Mouse (Mus musculus) cerebellum, adult 9-10 months (tissue): ENCODE measurements at regions not wholly inside any gene's neighbourhood (a gene's known extent, or its start where the extent isn't known, plus 50 kb on each side); places are given as distances from the start of the nearest gene placed in this dataset.

Experiments
- DNase-seq: peaks from one replicate; pipeline ENCODE4 v3.0.0; 2022

DNA sequence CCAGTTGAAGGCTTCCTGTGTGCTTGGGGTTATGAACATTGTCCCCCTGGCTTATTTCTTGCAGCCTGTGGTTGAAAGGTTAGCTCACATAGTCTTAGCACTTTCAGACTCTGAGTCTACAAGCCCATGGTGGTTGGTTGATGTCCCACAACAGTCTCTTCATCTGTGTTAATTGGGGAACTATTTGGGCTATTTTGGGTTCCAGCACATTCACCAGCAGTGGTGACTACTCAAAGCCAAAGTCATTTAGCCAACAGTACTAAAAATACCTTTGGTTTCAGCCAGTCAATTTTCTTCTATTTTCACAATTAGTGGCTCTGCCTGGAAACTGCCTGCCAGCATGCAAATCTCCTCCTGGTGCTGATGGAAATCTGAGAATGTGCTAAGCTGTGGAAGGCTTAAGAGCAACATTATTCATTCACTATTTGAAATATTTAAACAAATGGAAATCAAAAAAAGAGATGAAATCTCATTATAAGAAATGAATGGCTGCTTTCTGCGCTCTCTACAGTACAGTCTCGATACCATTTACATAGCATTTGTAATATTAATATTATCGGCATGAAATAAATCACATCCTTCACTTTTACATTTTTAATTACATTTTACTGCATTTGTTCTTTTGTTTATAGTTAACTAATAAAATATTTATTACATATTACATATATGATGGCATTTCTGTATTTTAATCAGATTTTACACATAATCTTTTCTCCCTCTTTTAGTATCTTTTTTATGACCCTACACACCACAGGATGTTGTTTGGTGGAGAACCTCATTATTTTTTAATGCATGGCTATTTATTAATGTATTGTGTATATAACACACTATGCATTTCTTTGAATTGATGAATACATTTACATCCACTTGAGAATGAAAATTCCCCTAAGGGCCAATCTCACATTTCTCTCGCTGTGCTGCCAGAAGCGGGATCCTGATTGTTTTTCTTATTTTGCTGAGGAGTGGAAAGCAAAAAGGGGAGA lies 1023.5 kb downstream of the Car8 start:
- DNase-seq, result no peak

DNA sequence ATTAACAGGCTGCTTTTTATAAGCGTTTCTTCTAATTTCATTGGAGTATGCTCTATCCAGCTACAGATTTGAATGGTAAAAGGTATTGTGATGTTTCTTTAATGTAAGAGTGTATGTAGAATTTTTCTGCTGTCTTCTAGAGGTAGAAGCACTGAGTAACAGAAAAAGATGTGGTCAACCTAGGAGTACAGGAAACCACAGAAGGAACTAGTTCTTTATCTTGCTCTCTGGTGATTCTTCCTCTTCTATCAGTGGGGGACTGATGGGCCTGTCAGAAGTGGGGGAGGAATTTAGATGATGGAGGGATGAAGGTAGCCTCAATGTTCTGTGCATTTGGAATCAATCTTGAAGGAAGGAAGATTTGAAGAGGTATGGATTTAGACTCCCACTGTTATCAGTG lies 1031.9 kb downstream of the Car8 start:
- DNase-seq, result no peak

DNA sequence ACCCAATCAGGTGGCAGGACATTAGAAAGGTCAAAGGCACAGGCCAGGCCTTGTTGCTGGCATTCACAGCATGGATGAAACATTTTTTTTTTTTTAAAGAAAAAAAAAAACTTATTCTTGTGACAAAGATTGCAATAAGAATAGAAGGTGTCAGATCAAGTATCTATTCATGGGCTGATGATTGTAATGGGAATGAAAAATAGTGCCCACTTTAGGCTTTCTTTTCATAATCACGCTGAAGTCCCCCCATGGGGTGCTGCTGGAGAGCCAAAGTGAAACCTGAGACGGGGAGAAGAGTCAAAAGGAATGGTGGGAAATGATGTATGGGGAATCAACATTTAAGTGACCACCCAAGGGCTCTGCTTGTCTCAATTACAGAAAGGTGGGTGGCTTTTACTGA lies 1037.0 kb downstream of the Car8 start:
- no peak for DNase-seq

DNA sequence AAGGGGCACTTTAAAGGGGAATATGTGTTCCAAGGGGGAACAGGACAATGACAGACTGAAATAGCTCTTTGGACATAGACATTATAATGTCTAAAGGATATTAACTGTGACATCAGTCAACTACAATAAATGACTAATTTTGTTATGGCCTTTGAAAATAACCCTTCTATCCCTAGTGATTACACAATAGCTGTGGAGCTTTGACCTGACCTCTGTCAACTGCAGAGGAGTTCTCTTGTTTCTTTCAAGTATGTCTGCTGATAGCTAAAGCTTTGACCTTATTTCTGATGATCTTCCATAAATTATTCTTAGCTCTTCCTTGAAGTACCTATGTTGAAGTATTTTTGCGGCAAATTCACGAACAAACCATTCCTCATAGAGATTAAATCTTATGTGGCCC lies 1038.9 kb downstream of the Car8 start:
- DNase-seq, result no peak

DNA sequence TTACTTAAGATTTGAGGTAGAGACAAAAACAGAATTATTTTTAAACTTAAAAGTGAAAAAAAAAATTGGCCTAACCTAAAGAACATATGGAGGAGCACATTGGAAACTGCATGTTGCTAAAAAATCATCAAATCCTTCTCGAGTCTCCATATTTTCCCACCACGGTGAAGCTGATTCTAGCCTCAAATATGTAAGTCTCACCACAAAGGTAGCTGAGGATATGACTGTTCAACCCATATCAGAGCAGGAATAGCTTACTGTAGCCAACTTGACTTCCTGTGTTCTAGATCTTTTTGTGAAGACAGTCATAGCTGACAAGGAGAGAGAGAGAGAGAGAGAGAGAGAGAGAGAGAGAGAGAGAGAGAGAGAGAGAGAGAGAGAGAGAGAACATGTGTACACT lies 1039.8 kb downstream of the Car8 start:
- DNase-seq, result no peak

DNA sequence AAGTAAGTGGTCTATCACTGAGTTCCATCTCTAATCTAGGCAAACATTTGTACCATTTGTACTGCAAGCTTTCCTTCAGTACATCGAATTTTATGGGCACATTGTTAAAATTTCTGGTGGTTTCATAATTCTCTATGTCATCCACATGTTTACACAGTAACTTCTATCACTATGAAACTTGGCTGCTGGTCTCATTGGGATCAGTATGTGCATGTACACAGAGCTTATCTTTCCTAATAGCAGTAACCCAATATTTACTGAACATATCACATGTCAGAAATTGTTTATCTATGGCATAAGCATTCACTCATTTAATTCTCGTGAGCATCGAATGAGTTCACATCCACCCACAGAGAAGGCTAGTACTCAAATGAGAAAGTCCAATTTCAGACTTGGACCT lies 1042.3 kb downstream of the Car8 start:
- no peak for DNase-seq

DNA sequence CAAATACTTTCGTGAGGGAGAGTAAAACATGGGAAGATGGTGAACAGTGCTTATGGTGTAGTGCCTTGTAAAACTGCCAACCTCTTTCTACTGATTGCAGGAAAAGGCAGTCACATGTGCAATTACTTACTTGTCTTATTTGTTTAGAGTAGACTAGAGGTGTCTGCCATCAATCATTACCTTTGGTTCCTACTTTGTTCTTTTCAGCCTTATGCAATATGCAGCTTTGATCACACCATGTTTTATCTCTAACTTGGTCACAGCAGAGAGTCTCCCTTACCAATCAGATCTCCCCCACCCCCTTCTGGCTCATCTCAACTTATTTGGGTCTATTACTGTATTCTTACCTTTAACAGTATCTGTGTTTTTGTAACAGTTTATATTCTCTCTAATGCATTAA lies 1043.2 kb downstream of the Car8 start:
- DNase-seq, result no peak

DNA sequence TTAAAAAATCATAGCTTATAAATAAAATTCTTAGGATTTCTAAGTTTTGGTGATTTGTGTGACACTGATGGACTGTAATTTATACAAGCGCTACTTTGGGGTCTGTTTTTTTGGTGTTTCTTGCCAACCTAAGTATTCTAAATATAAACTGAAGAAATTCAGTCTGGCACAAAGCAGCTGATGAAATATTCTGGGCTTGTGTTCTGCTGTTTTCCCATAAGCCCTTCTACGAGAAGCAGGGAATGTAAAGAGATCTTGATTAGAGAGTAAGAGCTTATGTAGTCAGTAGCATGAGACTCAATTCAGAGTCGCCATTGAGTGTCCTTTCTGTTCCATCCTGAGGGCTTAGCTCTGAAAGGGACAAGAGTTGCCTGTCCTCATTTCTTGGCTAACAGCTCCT lies 1046.9 kb downstream of the Car8 start:
- no peak for DNase-seq

DNA sequence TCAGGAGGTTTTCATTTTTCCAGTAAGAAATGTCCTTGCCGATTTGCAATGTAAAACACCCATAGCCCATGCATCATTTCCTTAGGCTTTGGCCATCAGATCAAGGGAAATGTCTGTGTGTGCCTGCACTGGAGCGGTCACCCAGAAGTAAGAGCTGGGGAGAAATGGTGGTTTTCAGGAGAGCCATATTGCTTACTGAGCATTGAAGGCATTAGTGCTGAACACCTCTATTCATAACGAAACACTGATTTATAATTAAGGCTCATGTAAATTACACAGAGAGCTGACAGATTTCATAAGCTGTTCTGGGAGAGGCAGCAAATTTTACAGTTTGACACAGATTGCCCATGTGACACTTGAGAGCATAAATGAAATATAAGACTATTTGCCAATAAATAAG lies 1047.6 kb downstream of the Car8 start:
- no peak for DNase-seq

DNA sequence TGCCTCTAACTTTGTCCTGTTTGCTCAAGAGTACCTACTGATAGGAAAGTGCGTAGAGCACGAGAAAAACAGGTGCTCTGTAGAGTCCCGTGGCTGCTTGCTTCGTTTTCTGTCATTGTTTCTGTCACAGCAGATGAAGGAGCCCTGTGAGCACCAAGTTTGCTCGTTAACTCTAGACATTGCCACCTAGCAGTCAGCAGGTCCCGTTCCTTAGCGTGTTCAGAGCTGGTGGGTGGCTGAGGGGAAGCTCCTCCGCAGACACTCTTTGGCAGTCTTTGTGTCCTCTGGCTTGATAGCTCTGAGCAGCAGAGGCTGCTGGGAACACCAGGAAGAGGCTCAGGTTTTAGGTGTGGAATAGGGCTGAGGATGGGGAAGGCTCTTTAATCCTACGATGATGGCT lies 1063.8 kb downstream of the Car8 start:
- no peak for DNase-seq

DNA sequence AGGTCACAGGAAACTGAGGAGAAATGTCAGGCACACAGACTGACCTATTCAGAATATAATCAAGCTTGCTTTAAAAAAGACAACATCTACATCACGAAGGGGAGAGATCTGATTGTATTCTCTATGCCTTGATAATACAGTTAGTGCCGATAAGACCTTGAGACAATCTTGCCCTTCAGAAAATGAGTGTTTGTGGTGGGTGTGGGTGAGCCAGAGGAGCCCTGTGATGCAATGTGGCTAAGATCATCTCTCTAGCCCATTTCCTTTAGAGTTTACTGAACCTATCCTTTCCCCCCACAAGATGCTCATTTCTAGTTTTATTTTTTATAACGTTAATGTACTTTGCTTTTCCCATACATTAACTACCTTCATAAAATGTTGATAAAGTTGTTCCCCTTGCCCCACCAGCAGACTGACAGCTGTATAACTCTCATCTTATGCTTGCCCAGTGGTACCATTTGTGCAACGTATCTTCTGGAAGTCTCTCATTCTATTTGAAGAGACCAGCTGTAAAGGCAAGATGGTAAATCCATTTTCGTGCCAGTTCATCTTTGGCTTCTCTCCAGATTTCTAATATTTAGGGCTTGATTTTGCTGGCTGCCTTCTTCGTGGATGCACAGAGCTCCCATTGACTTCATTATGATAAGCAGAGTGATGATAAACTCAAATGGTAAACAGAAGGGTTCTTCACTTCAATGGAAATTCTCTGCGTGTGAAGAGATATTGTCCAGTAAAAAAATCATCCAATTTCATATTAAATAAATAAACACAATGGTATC lies 1066.1 kb downstream of the Car8 start:
- no peak for DNase-seq

DNA sequence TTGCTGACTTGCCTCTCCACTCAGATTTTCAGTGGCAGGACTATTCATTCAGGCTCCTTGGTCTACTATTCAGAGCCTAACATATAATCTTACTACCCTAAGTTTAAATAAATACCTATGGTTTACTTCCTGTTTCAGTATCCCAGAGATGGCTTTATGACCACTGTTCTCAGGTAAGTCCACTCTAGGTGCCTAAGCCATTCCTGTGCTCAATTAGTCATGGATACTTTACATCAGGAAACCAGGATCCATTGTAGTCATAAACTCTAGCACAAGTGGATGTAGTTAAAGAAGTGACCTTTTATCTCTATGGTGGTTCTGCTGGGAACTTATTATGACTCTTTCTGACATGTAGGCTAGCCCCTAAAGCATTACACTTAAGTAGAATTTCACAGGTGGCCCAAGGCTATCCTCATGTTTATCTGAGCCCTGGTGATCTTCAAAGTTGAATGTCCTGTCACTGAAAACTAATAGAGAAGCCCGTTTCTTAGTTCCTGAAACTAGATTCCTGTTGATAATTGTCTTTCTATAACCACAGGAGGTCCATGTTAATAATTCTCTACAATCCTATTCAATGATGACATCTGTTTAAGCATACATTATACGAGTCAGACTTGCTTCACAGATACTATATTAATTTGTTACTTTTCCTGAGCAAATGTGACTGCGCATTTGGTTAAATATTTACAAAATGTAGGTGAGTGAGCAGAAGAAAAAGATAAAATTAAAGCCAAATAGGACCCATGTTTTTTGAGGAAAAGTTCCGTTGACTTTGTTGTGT lies 1067.0 kb downstream of the Car8 start:
- no peak for DNase-seq

DNA sequence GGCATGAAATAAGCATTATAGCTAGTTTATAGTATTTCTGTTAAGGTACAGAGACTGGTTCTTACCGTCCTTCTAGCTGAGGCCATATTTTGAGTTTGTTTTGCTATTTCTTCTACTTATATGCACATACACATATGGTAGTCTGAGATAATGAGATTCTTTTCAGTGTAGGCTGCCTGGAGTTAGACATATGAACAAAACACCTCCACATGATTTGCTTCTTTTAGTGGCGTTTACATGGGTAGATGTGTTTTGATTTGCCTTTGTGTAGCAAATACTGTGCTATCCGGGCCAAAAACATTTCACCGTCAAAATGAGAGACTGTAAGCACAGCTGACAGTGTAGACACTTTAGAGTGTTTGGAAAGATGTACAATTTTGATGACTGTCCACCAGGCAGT lies 1077.4 kb downstream of the Car8 start:
- no peak for DNase-seq

DNA sequence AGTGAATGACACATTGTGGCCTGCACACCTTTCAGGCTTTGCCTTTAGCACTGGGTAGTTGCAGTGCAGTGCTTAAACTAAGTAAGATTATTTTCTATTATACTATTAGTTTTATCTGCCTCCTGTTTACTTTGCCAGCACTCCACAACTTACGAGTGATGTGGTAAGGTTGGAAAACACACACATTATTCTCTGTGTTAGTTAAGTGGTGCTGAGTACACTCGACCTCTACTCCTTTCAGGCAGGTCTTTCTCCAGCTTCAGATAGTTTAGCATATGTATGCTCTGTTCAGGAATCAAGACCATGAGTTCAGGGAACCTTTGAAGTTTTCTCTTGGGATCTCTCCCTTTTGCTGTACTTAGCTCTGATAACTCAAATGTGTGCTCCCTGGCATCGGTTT lies 1081.0 kb downstream of the Car8 start:
- DNase-seq, result no peak

DNA sequence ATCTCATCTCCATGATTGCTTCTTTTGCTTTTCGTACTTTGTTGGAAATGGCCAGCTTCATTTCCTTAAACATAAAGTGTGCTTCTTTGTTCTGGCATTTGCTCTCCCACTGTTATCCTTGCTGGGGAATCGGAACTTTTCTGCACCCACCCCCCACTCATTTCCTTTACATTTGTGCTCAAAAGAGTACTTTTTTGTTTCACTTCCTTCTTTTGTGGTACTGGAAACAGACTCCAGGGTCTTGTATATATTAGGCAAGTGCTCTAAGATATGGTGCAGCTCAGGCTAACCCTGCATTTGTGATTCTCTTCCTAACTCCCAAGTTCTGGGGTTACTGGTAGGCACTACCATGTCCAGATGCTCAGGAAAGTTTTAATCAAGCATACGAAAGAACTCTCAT lies 1084.6 kb downstream of the Car8 start:
- no peak for DNase-seq

DNA sequence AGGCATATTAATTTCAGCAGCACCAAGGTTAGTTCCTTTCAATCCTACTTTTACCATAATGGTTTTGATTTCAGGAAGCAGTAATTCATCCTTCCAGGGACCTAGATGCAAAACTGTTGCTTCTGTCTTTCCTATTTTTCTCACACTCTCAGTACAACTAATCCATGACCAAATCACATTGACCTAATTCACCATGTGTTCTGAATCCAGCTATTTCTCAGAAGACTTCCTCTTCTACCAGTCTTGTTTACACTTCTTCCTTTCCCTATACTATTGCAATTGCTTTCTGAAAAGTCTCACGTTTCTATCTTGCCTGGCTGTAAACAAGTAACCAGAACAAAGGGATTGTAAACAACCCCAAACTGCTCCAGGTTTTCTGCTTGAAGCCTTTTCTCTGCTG lies 1085.0 kb downstream of the Car8 start:
- DNase-seq, result no peak

DNA sequence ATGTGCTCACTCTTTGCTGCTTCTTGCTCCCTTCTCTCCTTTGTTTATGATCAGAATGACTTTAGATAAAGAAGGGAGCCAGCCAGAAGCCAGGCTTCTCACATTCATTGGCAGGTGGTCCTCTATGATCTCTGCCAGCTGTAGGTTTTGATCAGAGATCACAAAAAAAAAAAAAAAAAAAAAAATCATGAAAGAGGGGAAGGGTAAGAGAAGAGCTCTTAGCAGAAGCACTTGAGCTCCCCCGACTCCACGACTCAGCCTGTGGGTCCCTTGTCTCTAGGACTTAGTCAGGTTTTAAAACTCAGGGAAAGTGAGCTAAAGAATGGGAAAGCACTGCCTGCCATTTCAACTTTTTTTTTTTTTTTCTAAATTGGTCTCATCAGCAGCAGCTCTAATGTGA lies 1093.1 kb downstream of the Car8 start:
- no peak for DNase-seq

DNA sequence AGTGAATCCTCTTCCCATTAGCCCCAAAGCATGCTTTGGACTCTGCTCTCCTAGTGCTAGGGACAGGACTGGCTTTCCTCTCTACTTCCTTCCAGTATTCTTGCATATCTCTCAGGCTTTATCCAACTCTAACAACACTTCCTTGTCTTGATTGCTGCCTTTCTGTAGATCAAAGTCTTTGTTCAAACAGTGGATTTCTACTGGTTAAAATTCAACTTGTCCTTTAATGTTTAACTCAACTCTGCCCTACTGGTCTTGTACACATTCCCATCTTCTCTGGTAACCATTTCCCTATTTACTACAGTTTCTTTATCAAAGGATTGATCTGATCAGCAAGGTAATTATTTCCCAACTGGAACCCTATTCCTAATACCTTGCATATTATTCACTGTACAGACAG lies 1094.6 kb downstream of the Car8 start:
- DNase-seq, result no peak

DNA sequence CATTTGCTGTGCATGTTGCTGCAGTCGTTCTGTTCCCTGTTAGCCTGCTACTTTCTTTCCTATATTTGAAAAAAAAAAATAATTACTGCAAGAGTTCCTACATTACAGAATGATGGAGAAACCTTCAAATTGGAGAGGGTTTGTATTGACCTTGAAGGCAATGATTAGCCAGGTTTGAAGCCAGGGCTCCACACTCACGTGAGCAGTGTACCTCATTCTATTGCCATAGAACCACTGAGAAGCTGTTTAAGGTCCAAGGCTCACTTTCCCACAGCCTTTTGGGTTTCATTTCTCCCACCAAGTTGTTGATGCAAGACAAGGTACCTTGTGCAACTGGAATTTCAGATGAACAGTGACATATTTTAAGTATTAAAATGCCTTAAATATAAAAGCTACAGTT lies 1095.2 kb downstream of the Car8 start:
- no peak for DNase-seq

DNA sequence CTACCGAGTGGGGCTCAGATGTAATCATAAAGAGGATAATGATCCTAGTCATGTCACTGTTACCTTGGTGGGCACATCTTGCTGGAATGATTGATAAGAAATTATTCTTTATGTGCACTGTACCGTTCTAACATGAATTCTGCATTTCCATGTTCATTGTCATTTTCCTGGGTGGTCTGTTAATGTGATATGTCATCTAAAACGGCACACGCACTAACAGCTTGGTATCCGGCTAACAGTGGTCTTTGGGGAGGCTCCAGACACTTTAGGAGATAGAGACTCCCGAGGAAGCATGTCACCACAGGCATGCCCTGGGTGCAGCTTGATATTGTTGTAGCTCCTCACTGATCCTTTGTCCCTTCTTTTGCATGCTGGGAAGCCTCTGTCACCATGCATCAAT lies 1096.1 kb downstream of the Car8 start:
- no peak for DNase-seq

DNA sequence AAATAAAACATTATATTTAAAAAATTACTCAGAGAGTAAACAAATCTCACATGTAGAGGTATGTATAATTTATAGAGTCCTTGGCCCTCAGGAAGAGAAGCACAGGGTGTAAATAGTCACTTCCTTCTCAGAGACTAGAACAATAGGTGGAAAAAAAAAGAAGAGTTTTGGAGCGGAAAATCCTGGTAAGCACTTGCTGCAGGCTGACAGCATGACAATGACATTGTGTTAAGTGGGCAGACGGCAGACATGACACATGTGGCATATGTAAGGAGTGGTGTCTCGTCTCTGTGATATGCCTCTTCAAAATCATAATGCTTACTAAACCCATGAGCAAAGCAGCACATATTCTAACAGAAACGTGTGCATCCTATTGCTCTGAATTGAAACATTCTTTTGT lies 1126.7 kb downstream of the Car8 start:
- no peak for DNase-seq

DNA sequence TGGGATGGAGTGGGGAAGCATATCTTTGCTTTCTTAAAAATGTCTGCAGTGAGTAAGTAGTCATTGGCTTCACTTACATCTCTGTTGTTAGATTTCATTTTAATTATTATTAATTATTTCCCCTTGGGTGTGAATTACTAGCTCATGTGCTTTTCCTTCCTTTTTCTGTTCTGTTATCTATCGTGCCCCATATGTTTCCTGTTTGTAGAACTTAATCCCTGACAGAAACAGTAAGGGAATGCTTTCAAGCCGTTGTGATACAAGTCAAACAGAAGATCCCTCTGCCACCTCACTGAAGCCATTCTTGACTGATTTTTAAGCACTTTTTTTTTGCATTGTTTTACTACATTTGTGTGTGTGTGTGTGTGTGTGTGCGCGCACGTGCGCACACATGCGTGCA lies 1145.9 kb downstream of the Car8 start:
- DNase-seq, result no peak

DNA sequence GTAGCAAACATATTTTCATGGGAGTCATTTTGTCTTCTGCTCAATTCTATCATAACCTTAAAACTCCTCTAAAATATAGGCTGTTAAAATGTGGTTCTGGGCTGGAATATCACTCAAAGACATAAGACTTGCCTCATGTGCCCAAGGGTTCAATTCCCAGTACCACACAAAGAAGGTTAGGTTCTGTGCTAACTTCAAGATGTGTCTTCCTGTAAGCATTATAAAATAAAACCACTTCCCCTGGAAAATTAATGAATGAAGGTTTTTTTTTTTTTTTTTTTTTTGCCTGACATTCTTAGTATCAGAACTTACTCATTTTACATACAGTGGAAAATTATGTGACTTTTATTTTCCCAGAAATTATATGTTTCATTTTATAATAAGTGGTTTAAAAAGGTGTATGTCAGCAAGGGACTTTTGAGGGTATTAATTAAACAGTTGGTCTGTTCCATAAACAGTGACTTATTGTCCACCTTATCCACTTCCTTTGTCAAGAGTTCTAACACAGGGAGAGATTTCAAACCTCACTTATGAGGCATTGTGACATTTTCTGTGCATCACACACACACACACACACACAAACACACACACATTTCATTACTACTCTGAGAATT lies 1147.5 kb downstream of the Car8 start:
- DNase-seq, result no peak
